Mouse (Mus musculus): Measurements from ENCODE around the gene Phlpp1. TPM values are rescaled to one million over a fixed set of nuclear protein-coding genes. Genes with fewer than 3 reads are reported as not detected.

The Phlpp1 gene
- polyA plus RNA-seq, 1 experiment from 2014 or later, result 3.8 TPM

DNA sequence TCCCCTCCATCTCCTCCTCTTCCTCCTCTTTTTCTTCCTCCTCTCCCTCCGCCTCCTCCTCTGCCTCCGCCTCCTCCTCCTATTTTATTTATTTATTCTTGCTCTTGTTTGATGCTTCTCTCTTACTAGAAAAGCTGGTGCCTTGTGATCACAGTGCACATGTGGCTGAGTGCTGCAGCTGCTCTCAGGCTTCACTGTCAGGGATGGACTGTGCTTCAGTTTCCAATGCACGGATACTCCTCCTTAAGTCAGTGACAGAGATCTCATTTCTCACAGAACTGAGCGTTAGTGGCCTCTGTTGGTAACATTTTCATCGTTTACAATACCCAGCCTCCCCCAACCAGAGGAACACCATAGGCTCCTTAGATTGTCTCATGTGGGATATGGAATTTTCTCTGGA, 215.0 kb downstream of the Phlpp1 start:
- H3K4me3 ChIP-seq (ENCODE audit: low read depth, low read length), result no peak overlapping the region
- no peak overlapping the region for H3K27ac ChIP-seq (ENCODE audit: low read length)
- ATAC-seq (ENCODE audit: insufficient number of reproducible peaks, insufficient read depth, low FRiP score, low read depth), result no peak
- H3K9ac ChIP-seq (replicated peaks; ENCODE audit: low read depth, low read length), result no peak overlapping the region
- WGBS, result 63% methylated on average over 5 of the region's 5 CpGs
- H3K9me3 ChIP-seq (ENCODE audit: control insufficient read depth, low read depth, low read length), result no peaks in the 10 kb centered on the region
- H3K36me3 ChIP-seq (ENCODE audit: control insufficient read depth, insufficient read depth, low read length), result no peaks in the 10 kb centered on the region; the same call in 1 of the 2 replicates
- no peaks in the 10 kb centered on the region for H3K27me3 ChIP-seq (ENCODE audit: control insufficient read depth, insufficient read depth, low read length)
- H3K4me1 ChIP-seq (ENCODE audit: control insufficient read depth, insufficient read depth, low read length), result no peaks in the 10 kb centered on the region
- no peak overlapping the region for H3K4me2 ChIP-seq (replicated peaks; ENCODE audit: low read depth, low read length)

DNA sequence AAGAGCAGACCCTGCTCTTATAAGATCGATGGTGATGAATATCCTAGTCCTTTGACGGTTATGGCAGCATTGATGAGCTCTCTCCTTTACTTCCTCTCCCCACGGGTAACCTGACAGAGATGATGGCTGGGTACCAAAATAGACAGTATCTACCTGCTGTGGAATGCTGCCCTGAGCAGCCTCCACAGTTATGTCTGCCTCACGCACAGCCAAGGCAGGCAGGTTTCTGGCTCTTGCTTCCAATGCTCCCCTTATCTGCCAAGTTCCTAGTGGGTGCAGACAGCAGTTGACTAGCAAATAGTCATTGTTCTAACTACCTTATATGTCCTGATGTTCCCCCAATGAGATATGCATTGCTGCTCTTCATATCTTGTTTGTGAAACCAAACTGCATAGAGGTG, 215.7 kb downstream of the Phlpp1 start:
- ATAC-seq (ENCODE audit: insufficient number of reproducible peaks, insufficient read depth, low FRiP score, low read depth), result no peak
- Histone ChIP-seq H3K27me3 (ENCODE audit: control insufficient read depth, insufficient read depth, low read length) (no peaks in the 10 kb centered on the region), H3K4me1 (ENCODE audit: control insufficient read depth, insufficient read depth, low read length) (no peaks in the 10 kb centered on the region), H3K9me3 (ENCODE audit: control insufficient read depth, low read depth, low read length) (no peaks in the 10 kb centered on the region), H3K27ac (ENCODE audit: low read length) (no peak overlapping the region), H3K36me3 (ENCODE audit: control insufficient read depth, insufficient read depth, low read length) (no peaks in the 10 kb centered on the region; the same call in 1 of the 2 replicates), H3K9ac (replicated peaks; ENCODE audit: low read depth, low read length) (no peak overlapping the region), H3K4me2 (replicated peaks; ENCODE audit: low read depth, low read length) (no peak overlapping the region), H3K4me3 (ENCODE audit: low read depth, low read length) (no peak overlapping the region)
- 85% methylated on average over 4 of the region's 4 CpGs for WGBS

DNA sequence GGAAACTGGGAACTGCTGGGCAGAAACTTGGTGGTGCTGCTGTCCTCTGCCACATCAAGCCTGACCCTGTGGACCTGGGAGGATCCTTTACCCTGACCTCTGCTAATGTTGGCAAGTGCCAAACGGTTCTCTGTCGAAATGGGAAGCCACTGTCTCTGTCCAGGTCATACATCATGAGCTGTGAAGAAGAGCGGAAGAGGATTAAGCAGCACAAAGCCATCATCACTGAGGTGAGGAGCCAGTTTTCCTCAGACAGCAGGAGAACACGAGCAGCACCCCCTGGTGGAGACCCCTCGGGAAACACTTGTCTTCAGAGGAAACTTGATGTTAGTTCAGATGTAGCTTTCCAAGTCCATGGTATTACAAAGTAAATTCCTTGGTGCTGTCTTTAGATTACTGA, 218.1 kb downstream of the Phlpp1 start:
- Histone ChIP-seq H3K4me2 (replicated peaks; ENCODE audit: low read depth, low read length) (no peak overlapping the region), H3K27ac (ENCODE audit: low read length) (no peak overlapping the region), H3K9me3 (ENCODE audit: control insufficient read depth, low read depth, low read length) (no peaks in the 10 kb centered on the region), H3K9ac (replicated peaks; ENCODE audit: low read depth, low read length) (no peak overlapping the region), H3K4me3 (ENCODE audit: low read depth, low read length) (no peak overlapping the region), H3K36me3 (ENCODE audit: control insufficient read depth, insufficient read depth, low read length) (no peaks in the 10 kb centered on the region; the same call in none of the 2 replicates), H3K4me1 (ENCODE audit: control insufficient read depth, insufficient read depth, low read length) (no peaks in the 10 kb centered on the region), H3K27me3 (ENCODE audit: control insufficient read depth, insufficient read depth, low read length) (no peaks in the 10 kb centered on the region)
- WGBS, result 13% methylated on average over 5 of the region's 5 CpGs
- no peak for ATAC-seq (ENCODE audit: insufficient number of reproducible peaks, insufficient read depth, low FRiP score, low read depth)

DNA sequence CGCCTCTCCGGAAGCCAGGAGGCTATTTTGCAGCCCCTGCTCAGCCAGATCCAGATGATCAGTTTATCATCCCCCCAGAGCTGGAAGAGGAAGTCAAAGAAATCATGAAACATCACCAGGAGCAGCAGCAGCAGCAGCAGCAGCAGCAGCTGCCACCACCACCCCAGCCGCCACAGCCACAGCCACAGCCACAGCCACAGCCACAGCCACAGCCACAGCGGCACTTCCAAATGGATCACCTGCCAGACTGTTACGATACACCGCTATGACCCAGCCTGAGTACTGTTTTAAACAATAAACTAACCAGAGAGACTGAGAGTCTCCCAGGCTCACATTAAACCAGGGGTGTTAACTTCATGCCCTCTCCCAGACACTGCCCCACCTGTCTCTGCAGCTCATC, 221.5 kb downstream of the Phlpp1 start:
- no peaks in the 10 kb centered on the region for H3K4me1 ChIP-seq (ENCODE audit: control insufficient read depth, insufficient read depth, low read length)
- H3K27me3 ChIP-seq (ENCODE audit: control insufficient read depth, insufficient read depth, low read length), result no peaks in the 10 kb centered on the region
- H3K4me3 ChIP-seq (ENCODE audit: low read depth, low read length), result no peak overlapping the region
- no peak overlapping the region for H3K27ac ChIP-seq (ENCODE audit: low read length)
- WGBS, result 90% methylated on average over 6 of the region's 6 CpGs
- no peak for ATAC-seq (ENCODE audit: insufficient number of reproducible peaks, insufficient read depth, low FRiP score, low read depth)
- no peak overlapping the region for H3K4me2 ChIP-seq (replicated peaks; ENCODE audit: low read depth, low read length)
- H3K36me3 ChIP-seq (ENCODE audit: control insufficient read depth, insufficient read depth, low read length), result no peaks in the 10 kb centered on the region; the same call in none of the 2 replicates
- no peaks in the 10 kb centered on the region for H3K9me3 ChIP-seq (ENCODE audit: control insufficient read depth, low read depth, low read length)
- H3K9ac ChIP-seq (replicated peaks; ENCODE audit: low read depth, low read length), result no peak overlapping the region

DNA sequence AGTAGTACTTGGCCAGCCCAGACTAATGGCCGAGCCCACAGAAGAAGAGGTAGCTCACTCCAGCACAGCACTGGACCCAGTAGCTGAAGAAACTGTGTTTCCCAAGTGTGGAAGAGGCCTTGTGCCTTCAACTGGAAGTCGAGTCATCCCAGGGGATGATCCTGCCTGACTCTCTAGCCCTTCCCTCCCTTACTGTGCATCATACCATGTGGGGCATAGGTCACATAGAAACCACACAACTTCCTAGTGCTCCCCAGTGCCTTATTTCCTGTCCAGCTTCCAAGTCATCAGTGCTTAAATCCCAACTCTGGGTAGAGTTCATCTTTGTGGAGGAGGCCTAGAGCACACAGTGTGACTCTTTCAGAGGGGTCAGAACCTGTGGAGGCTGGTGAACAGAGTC, 223.1 kb downstream of the Phlpp1 start:
- ATAC-seq (ENCODE audit: insufficient number of reproducible peaks, insufficient read depth, low FRiP score, low read depth), result no peak
- no peaks in the 10 kb centered on the region; the same call in none of the 2 replicates for H3K36me3 ChIP-seq (ENCODE audit: control insufficient read depth, insufficient read depth, low read length)
- no peaks in the 10 kb centered on the region for H3K4me1 ChIP-seq (ENCODE audit: control insufficient read depth, insufficient read depth, low read length)
- no peak overlapping the region for H3K27ac ChIP-seq (ENCODE audit: low read length)
- no peak overlapping the region for H3K4me2 ChIP-seq (replicated peaks; ENCODE audit: low read depth, low read length)
- WGBS, result 77% methylated on average over 2 of the region's 2 CpGs
- H3K9me3 ChIP-seq (ENCODE audit: control insufficient read depth, low read depth, low read length), result no peaks in the 10 kb centered on the region
- H3K4me3 ChIP-seq (ENCODE audit: low read depth, low read length), result no peak overlapping the region
- H3K27me3 ChIP-seq (ENCODE audit: control insufficient read depth, insufficient read depth, low read length), result no peaks in the 10 kb centered on the region
- no peak overlapping the region for H3K9ac ChIP-seq (replicated peaks; ENCODE audit: low read depth, low read length)

DNA sequence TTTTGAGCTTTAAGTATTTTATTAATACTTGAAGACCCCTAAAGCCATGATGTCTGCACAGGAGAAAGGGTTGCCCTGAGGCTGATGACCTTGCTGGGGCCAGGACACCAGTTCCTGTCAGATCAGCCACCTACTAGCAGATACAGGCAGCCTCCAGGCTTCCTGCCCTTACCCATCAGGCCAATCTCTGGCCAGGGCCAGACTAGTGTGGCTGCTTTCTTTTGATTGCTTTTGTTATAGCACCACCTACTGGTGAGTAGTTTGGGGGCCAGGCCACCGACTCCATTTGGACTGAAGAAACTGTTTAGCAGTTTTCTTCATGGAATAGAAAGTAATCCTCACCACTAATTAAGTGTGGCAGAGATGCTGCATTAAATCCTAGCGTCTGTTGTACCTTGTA, 223.9 kb downstream of the Phlpp1 start:
- Histone ChIP-seq H3K9me3 (ENCODE audit: control insufficient read depth, low read depth, low read length) (no peaks in the 10 kb centered on the region), H3K9ac (replicated peaks; ENCODE audit: low read depth, low read length) (no peak overlapping the region), H3K36me3 (ENCODE audit: control insufficient read depth, insufficient read depth, low read length) (no peaks in the 10 kb centered on the region; the same call in none of the 2 replicates), H3K27ac (ENCODE audit: low read length) (no peak overlapping the region), H3K4me1 (ENCODE audit: control insufficient read depth, insufficient read depth, low read length) (no peaks in the 10 kb centered on the region), H3K4me3 (ENCODE audit: low read depth, low read length) (no peak overlapping the region), H3K4me2 (replicated peaks; ENCODE audit: low read depth, low read length) (no peak overlapping the region), H3K27me3 (ENCODE audit: control insufficient read depth, insufficient read depth, low read length) (no peaks in the 10 kb centered on the region)
- ATAC-seq (ENCODE audit: insufficient number of reproducible peaks, insufficient read depth, low FRiP score, low read depth), result peak; percentile 78; the same call in 1 of the 2 replicates
- WGBS, result 9% methylated on average over 2 of the region's 2 CpGs

DNA sequence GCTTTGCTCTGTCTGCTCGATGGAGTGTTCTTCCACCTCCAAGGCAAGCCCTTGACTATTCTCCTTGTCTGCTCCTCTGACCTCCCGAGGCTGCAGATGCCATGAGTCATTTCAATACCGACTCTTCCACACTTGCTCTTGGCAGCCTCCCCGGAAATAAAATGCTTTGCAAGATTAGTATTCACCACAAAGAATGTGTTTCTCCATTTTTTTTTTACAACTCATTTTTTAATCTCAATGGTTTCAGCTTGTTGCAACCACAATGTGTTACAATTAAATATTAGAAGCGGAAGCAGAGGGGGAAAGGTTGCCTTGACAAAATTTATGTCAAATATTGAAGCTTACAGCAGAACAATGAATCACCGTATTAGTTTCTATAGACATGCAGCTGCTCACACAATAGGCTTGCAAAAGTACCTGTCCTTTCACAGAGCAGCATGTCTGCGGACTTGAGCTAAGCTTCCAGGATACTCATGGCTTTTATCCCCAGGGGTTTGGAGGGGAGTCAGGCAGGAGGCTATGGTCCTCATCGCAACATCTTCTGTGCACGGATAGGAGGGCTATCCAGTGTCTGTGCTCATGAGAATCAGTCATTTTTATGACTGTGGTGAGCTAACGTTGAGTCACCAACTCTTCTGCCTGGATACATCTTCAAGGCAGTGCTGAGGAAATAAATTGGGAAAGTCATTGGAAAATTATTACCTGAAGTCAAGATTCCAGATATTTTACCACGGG, 229.5 kb downstream of the Phlpp1 start:
- no peak overlapping the region for H3K4me3 ChIP-seq (ENCODE audit: low read depth, low read length)

DNA sequence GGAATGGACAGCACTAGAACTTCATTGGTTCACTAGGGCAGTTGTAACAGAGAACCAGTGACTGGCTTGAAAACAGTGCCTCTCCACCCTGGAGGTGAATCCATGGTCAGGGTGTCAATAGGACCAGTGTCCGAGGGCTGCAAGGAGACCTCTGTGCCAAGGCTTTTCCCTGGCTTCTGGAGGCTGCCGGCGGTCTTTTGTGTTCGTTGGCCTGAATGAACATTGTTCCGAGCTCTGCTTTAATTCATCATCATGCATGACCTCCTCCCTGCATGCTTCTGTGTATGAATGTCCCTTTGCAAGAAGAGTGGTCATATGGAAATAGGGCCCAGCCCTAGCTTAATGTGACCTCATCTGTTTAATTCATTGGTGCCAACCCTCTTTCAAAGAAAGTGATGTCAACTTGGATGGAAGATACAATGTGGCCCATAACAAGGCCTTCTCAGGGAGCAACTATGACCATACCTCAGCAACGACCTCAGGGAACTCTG, 231.5 kb downstream of the Phlpp1 start:
- no peak for ATAC-seq (ENCODE audit: insufficient number of reproducible peaks, insufficient read depth, low FRiP score, low read depth)
- 96% methylated on average over 6 of the region's 6 CpGs for WGBS
- no peaks in the 10 kb centered on the region for H3K9me3 ChIP-seq (ENCODE audit: control insufficient read depth, low read depth, low read length)

More for the DNA sequence above, 229.5 kb downstream of the Phlpp1 start:
- Histone ChIP-seq H3K27me3 (ENCODE audit: control insufficient read depth, insufficient read depth, low read length) (no peaks in the 10 kb centered on the region), H3K4me2 (replicated peaks; ENCODE audit: low read depth, low read length) (no peak overlapping the region), H3K9ac (replicated peaks; ENCODE audit: low read depth, low read length) (no peak overlapping the region), H3K36me3 (ENCODE audit: control insufficient read depth, insufficient read depth, low read length) (no peaks in the 10 kb centered on the region), H3K27ac (ENCODE audit: low read length) (no peak overlapping the region), H3K9me3 (ENCODE audit: control insufficient read depth, low read depth, low read length) (no peaks in the 10 kb centered on the region), H3K4me1 (ENCODE audit: control insufficient read depth, insufficient read depth, low read length) (no peaks in the 10 kb centered on the region)
- 63% methylated on average over 11 of the region's 11 CpGs for WGBS
- no peak for ATAC-seq (ENCODE audit: insufficient number of reproducible peaks, insufficient read depth, low FRiP score, low read depth)

DNA sequence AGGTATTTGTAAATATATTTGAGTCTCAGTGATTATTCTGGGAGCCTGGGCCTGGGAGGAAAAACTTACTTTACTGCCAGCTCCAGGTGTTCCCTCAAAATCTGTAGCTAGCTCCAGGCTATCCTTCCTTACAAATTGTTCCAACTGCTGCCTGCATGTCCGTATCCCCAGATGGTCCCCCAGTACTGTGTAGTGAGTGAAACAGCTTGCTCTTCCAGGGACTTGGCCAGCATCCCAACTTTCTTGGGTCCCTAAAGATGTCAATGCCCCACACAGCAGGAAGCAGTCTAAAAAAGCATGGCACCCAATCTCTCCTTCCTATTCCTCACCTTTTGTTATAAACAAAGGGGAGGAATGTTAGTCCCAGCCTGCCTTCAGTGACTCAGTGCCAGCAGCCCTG, 235.3 kb downstream of the Phlpp1 start:
- Histone ChIP-seq H3K27ac (ENCODE audit: low read length) (no peak overlapping the region), H3K36me3 (ENCODE audit: control insufficient read depth, insufficient read depth, low read length) (no peaks in the 10 kb centered on the region), H3K27me3 (ENCODE audit: control insufficient read depth, insufficient read depth, low read length) (no peaks in the 10 kb centered on the region), H3K4me2 (replicated peaks; ENCODE audit: low read depth, low read length) (no peak overlapping the region), H3K4me1 (ENCODE audit: control insufficient read depth, insufficient read depth, low read length) (no peaks in the 10 kb centered on the region), H3K9me3 (ENCODE audit: control insufficient read depth, low read depth, low read length) (no peaks in the 10 kb centered on the region), H3K9ac (replicated peaks; ENCODE audit: low read depth, low read length) (no peak overlapping the region), H3K4me3 (ENCODE audit: low read depth, low read length) (no peak overlapping the region)
- ATAC-seq (ENCODE audit: insufficient number of reproducible peaks, insufficient read depth, low FRiP score, low read depth), result no peak
- 61% methylated on average over 1 of the region's 1 CpGs for WGBS

More for the DNA sequence above, 231.5 kb downstream of the Phlpp1 start:
- H3K9ac ChIP-seq (replicated peaks; ENCODE audit: low read depth, low read length), result no peak overlapping the region
- H3K4me1 ChIP-seq (ENCODE audit: control insufficient read depth, insufficient read depth, low read length), result no peaks in the 10 kb centered on the region
- no peaks in the 10 kb centered on the region for H3K36me3 ChIP-seq (ENCODE audit: control insufficient read depth, insufficient read depth, low read length)
- no peak overlapping the region for H3K27ac ChIP-seq (ENCODE audit: low read length)
- no peaks in the 10 kb centered on the region for H3K27me3 ChIP-seq (ENCODE audit: control insufficient read depth, insufficient read depth, low read length)
- H3K4me2 ChIP-seq (replicated peaks; ENCODE audit: low read depth, low read length), result no peak overlapping the region
- no peak overlapping the region for H3K4me3 ChIP-seq (ENCODE audit: low read depth, low read length)

All from stomach, embryonic 14.5 days (tissue).